8 mouse cellular contexts compared by ENCODE assay signal in genomic region chr11:120571754-120572416, GRCm38 (mm10). TPM values are rescaled to one million over a fixed set of nuclear protein-coding genes. Genes with fewer than 3 reads are reported as not detected.
DNase-seq lines count a peak whose midpoint lies in the region; ATAC-seq and TF ChIP-seq lines count a peak whose summit lies in the region.

No protein-coding gene starts in this region.

- no peak for TF ChIP-seq POLR2A in brain, embryonic 14.5 days (IDR thresholded peaks at IDR 0.05; ENCODE audit: borderline replicate concordance, extremely low read depth, insufficient read depth, insufficient read length, poor library complexity, severe bottlenecking)

- no peak for DNase-seq in kidney, postnatal 0 days (ENCODE audit: low spot score)
- DNase-seq in kidney, postnatal 4 days = no peak
- DNase-seq in brain, embryonic 14.5 days (ENCODE audit: low read depth) = peak; percentile 19
- DNase-seq in hindbrain, embryonic 11.5 days (ENCODE audit: low spot score) = no peak
- no peak for DNase-seq in left cerebral cortex, postnatal 14 days (ENCODE audit: low spot score in 2 of 2)
- no peak for DNase-seq in kidney, adult 8-10 months
- no peak for DNase-seq in testis, postnatal 10 days (ENCODE audit: low spot score)

- H3K27ac ChIP-seq in kidney, postnatal 0 days = peak overlapping the region; percentile 87
- peak overlapping the region; percentile 89 for H3K27ac ChIP-seq in hindbrain, embryonic 11.5 days (ENCODE audit: low read depth, low read length)
- H3K27ac ChIP-seq in midbrain, embryonic 13.5 days = peak overlapping the region; percentile 88; the same call in 1 of the 2 replicates

- ATAC-seq in kidney, postnatal 0 days (replicated peaks; ENCODE audit: low FRiP score, low read depth) = no peak
- no peak for ATAC-seq in hindbrain, embryonic 11.5 days (ENCODE audit: low FRiP score)
- no peak for ATAC-seq in midbrain, embryonic 13.5 days

- H3K4me3 ChIP-seq in kidney, postnatal 0 days (replicated peaks; ENCODE audit: low read depth, low read length) = peak overlapping the region; percentile 95
- H3K4me3 ChIP-seq in hindbrain, embryonic 11.5 days (ENCODE audit: low read depth, low read length) = peak overlapping the region; percentile 99
- H3K4me3 ChIP-seq in midbrain, embryonic 13.5 days (replicated peaks) = peak overlapping the region; percentile 90

- no peaks in the 10 kb centered on the region for H3K9me3 ChIP-seq in kidney, postnatal 0 days (replicated peaks; ENCODE audit: low read length)
- H3K9me3 ChIP-seq in hindbrain, embryonic 11.5 days (ENCODE audit: control insufficient read depth, low read length) = no peaks in the 10 kb centered on the region
- H3K9me3 ChIP-seq in midbrain, embryonic 13.5 days = no peaks in the 10 kb centered on the region

- TF ChIP-seq CTCF in kidney, postnatal 0 days (IDR thresholded peaks at IDR 0.05; ENCODE audit: low read depth) = no peak
- no peak for TF ChIP-seq CTCF in brain, embryonic 14.5 days (IDR thresholded peaks at IDR 0.05; ENCODE audit: borderline replicate concordance, extremely low read depth, insufficient read depth, insufficient read length)

- peaks cover 34% of the 10 kb centered on the region for H3K36me3 ChIP-seq in kidney, postnatal 0 days (ENCODE audit: insufficient read depth, low read length)
- H3K36me3 ChIP-seq in hindbrain, embryonic 11.5 days (ENCODE audit: control insufficient read depth, insufficient read depth, low read length) = peaks cover 13% of the 10 kb centered on the region
- peaks cover 43% of the 10 kb centered on the region for H3K36me3 ChIP-seq in midbrain, embryonic 13.5 days

- WGBS in kidney, postnatal 0 days = 6% methylated on average over 11 of the region's 11 CpGs
- 19% methylated on average over 11 of the region's 11 CpGs for WGBS in hindbrain, embryonic 11.5 days
- WGBS in midbrain, embryonic 13.5 days = 17% methylated on average over 11 of the region's 11 CpGs

- intact Hi-C loops in left cerebral cortex, postnatal 14 days (cut with DNase I) = loop anchor here (5.0 kb wide), 1 partner anchor 55 kb away; no protein-coding TSS in a partner anchor

- H3K4me1 ChIP-seq in kidney, postnatal 0 days (replicated peaks; ENCODE audit: insufficient read depth, low read length) = peaks cover 7% of the 10 kb centered on the region; the same call in 1 of the 2 replicates
- peaks cover 14% of the 10 kb centered on the region; the same call in 1 of the 2 replicates for H3K4me1 ChIP-seq in hindbrain, embryonic 11.5 days (replicated peaks; ENCODE audit: control insufficient read depth, insufficient read depth, low read length)
- H3K4me1 ChIP-seq in midbrain, embryonic 13.5 days (replicated peaks) = peaks cover 28% of the 10 kb centered on the region

- no peaks in the 10 kb centered on the region for H3K27me3 ChIP-seq in kidney, postnatal 0 days (ENCODE audit: insufficient read depth, low read length)
- no peaks in the 10 kb centered on the region for H3K27me3 ChIP-seq in hindbrain, embryonic 11.5 days (ENCODE audit: control insufficient read depth, insufficient read depth, low read length)
- no peaks in the 10 kb centered on the region for H3K27me3 ChIP-seq in midbrain, embryonic 13.5 days

- H3K9ac ChIP-seq in kidney, postnatal 0 days (ENCODE audit: low read depth, low read length) = peak overlapping the region; percentile 93
- H3K9ac ChIP-seq in hindbrain, embryonic 11.5 days (ENCODE audit: low read depth, low read length) = peak overlapping the region; percentile 96
- H3K9ac ChIP-seq in midbrain, embryonic 13.5 days (replicated peaks) = peak overlapping the region; percentile 83

- H3K4me2 ChIP-seq in kidney, postnatal 0 days (ENCODE audit: low read length) = peak overlapping the region; percentile 62
- peak overlapping the region; percentile 86 for H3K4me2 ChIP-seq in hindbrain, embryonic 11.5 days (replicated peaks; ENCODE audit: low read depth, low read length)
- H3K4me2 ChIP-seq in midbrain, embryonic 13.5 days (replicated peaks) = peak overlapping the region; percentile 91

RNA-seq across cellular contexts. Expression of gene P4hb, which starts 1.2 kb away (rescaled TPM):
- 635 and 676 TPM in 2 replicates for polyA plus RNA-seq in kidney, postnatal 0 days (2015; fragmentation: Nextera tagmentation; extraction: Ambion mirVana)
- 162 and 206 TPM in 2 replicates for polyA plus RNA-seq in brain, embryonic 14.5 days (2012; rRNA removed)
- polyA plus RNA-seq in hindbrain, embryonic 11.5 days (2014; fragmentation: Nextera tagmentation; extraction: Ambion mirVana) = 504 and 527 TPM in 2 replicates
- polyA plus RNA-seq in midbrain, embryonic 13.5 days (2015; fragmentation: Nextera tagmentation; extraction: Ambion mirVana) = 279 and 297 TPM in 2 replicates
- 100 to 1,000 TPM; 125 to 127 TPM for total RNA-seq in left cerebral cortex, postnatal 14 days (2021)

RNA-seq across cellular contexts. Expression of gene Arhgdia, which starts 9.5 kb away (rescaled TPM):
- 444 and 506 TPM in 2 replicates for polyA plus RNA-seq in kidney, postnatal 0 days (2015; fragmentation: Nextera tagmentation; extraction: Ambion mirVana)
- 540 and 581 TPM in 2 replicates for polyA plus RNA-seq in brain, embryonic 14.5 days (2012; rRNA removed)
- 576 and 591 TPM in 2 replicates for polyA plus RNA-seq in hindbrain, embryonic 11.5 days (2014; fragmentation: Nextera tagmentation; extraction: Ambion mirVana)
- 452 and 461 TPM in 2 replicates for polyA plus RNA-seq in midbrain, embryonic 13.5 days (2015; fragmentation: Nextera tagmentation; extraction: Ambion mirVana)
- 100 to 1,000 TPM; 397 to 401 TPM for total RNA-seq in left cerebral cortex, postnatal 14 days (2021)

RNA-seq across cellular contexts. Expression of gene Ppp1r27, which starts 21.0 kb away (rescaled TPM):
- polyA plus RNA-seq in kidney, postnatal 0 days (2015; fragmentation: Nextera tagmentation; extraction: Ambion mirVana) = 0.30 TPM in 1 of 2 replicates, not detected in the other
- polyA plus RNA-seq in brain, embryonic 14.5 days (2012; rRNA removed) = not detected in 2 replicates
- not detected in 2 replicates for polyA plus RNA-seq in hindbrain, embryonic 11.5 days (2014; fragmentation: Nextera tagmentation; extraction: Ambion mirVana)
- polyA plus RNA-seq in midbrain, embryonic 13.5 days (2015; fragmentation: Nextera tagmentation; extraction: Ambion mirVana) = not detected in 2 replicates
- not detected for total RNA-seq in left cerebral cortex, postnatal 14 days (2021)

RNA-seq across cellular contexts. Expression of gene Mcrip1, which starts 22.4 kb away (rescaled TPM):
- polyA plus RNA-seq in kidney, postnatal 0 days (2015; fragmentation: Nextera tagmentation; extraction: Ambion mirVana) = 218 and 227 TPM in 2 replicates
- polyA plus RNA-seq in brain, embryonic 14.5 days (2012; rRNA removed) = 204 and 253 TPM in 2 replicates
- polyA plus RNA-seq in hindbrain, embryonic 11.5 days (2014; fragmentation: Nextera tagmentation; extraction: Ambion mirVana) = 245 and 256 TPM in 2 replicates
- polyA plus RNA-seq in midbrain, embryonic 13.5 days (2015; fragmentation: Nextera tagmentation; extraction: Ambion mirVana) = 240 and 242 TPM in 2 replicates
- 100 to 1,000 TPM in 1 of 2 experiments, 10 to 100 TPM in 1; 95.9 to 101 TPM for total RNA-seq in left cerebral cortex, postnatal 14 days (2021)

RNA-seq across cellular contexts. Expression of gene Alyref, which starts 26.3 kb away (rescaled TPM):
- 341 and 361 TPM in 2 replicates for polyA plus RNA-seq in kidney, postnatal 0 days (2015; fragmentation: Nextera tagmentation; extraction: Ambion mirVana)
- polyA plus RNA-seq in brain, embryonic 14.5 days (2012; rRNA removed) = 86.8 and 89.7 TPM in 2 replicates
- polyA plus RNA-seq in hindbrain, embryonic 11.5 days (2014; fragmentation: Nextera tagmentation; extraction: Ambion mirVana) = 686 and 764 TPM in 2 replicates
- 303 and 358 TPM in 2 replicates for polyA plus RNA-seq in midbrain, embryonic 13.5 days (2015; fragmentation: Nextera tagmentation; extraction: Ambion mirVana)
- 10 to 100 TPM; 65.4 to 72.9 TPM for total RNA-seq in left cerebral cortex, postnatal 14 days (2021)
